ENCODE assay signal across 14 mouse cellular contexts in the genomic region with DNA sequence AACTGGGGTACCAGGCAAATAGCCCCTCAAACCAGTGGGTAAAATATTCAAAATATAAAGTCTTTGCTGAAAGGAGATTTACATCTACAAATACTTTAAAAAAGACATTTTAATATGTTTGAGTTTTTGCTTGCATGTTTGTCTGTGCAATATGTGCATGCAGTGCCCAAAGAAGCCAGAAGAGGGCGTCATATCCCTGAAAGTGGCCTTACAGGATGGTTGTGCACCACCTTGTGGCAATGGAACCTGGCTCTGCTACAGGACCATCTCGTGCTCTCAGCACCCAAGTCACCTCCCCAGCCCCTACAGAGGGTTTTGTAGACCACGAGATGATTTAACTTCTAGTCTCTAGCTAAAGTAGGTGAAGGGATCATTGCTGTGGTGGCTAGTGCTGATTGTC. TPM values are rescaled to one million over a fixed set of nuclear protein-coding genes. Genes with fewer than 3 reads are reported as not detected.
DNase-seq lines count a peak whose midpoint lies in the region; ATAC-seq and TF ChIP-seq lines count a peak whose summit lies in the region.
"Had no signal": no experiment of that assay in that cellular context is flagged by ENCODE, and none has a peak within 500 bp of the region (broad histone marks: within the 10 kb centered on the region; RNA-seq: fewer than 3 reads in every experiment).

No protein-coding gene starts in this region.

- DNase-seq in kidney, adult 2 months = no peak
- no peak for DNase-seq in kidney, postnatal 25 days
- peak; percentile 37 for DNase-seq in CH12.LX (ENCODE audit: extremely low read depth)
- peak; percentile 38 for DNase-seq in NIH3T3 (ENCODE audit: low read depth)
- DNase-seq in naive thymus-derived CD4-positive, alpha-beta T cell, adult 2 months (ENCODE audit: low read depth) = peak; percentile 14
- no peak for DNase-seq in right cerebral cortex, postnatal 25 days
- DNase-seq: liver, embryonic 13.5 days had no signal

- H3K79me2 ChIP-seq in CH12.LX (replicated peaks; ENCODE audit: control insufficient read depth, extremely low read depth, insufficient read depth, poor library complexity, severe bottlenecking) = no peaks in the 10 kb centered on the region

- no peaks in the 10 kb centered on the region for H3K36me3 ChIP-seq in kidney, adult 2 months (ENCODE audit: control insufficient read depth, insufficient read depth, low read length)
- no peaks in the 10 kb centered on the region for H3K36me3 ChIP-seq in CH12.LX (replicated peaks in 1 of 2; ENCODE audit: control insufficient read depth in 1 of 2, insufficient read depth in 1 of 2, low read length in 1 of 2)
- H3K36me3 ChIP-seq: embryonic facial prominence, embryonic 12.5 days; heart, embryonic 13.5 days; liver, embryonic 13.5 days had no signal

- H3K27me3 ChIP-seq in kidney, adult 2 months (replicated peaks; ENCODE audit: control insufficient read depth, insufficient read depth, low read length) = no peaks in the 10 kb centered on the region
- peaks cover 7% of the 10 kb centered on the region for H3K27me3 ChIP-seq in CH12.LX (replicated peaks)
- H3K27me3 ChIP-seq: embryonic facial prominence, embryonic 12.5 days; liver, embryonic 13.5 days had no signal

- TF ChIP-seq RAD21 in CH12.LX (IDR thresholded peaks at IDR 0.05; ENCODE audit: low read depth, low read length) = peak; percentile 8; the same call in 1 of the 2 replicates

- in situ Hi-C loops in CH12.LX (cut with MboI; ENCODE audit: low pct_ligation_motif_present, low pct_unique_long_range_greater_than_20kb, low sequenced_read_pairs) = no loop called here

- H3K4me1 ChIP-seq in kidney, adult 2 months (ENCODE audit: control insufficient read depth, insufficient read depth, low read length) = no peaks in the 10 kb centered on the region
- H3K4me1 ChIP-seq in CH12.LX (ENCODE audit: control insufficient read depth in 1 of 2, insufficient read depth in 2 of 2) = no peaks in the 10 kb centered on the region
- H3K4me1 ChIP-seq: embryonic facial prominence, embryonic 12.5 days; heart, embryonic 13.5 days; liver, embryonic 13.5 days had no signal

- dilution Hi-C loops in CH12.LX (cut with MboI; ENCODE audit: extremely low pct_ligation_motif_present, extremely low pct_unique_long_range_greater_than_20kb, low sequenced_read_pairs) = no loop called here

- no peak for TF ChIP-seq POLR2A in kidney, adult 2 months (IDR thresholded peaks at IDR 0.05; ENCODE audit: low read depth, low read length)
- no peak for TF ChIP-seq POLR2A in CH12.LX (IDR thresholded peaks at IDR 0.05; ENCODE audit: low read depth, low read length)

- H3K4me2 ChIP-seq in CH12.LX (ENCODE audit: insufficient read depth, low read depth, poor library complexity, severe bottlenecking) = no peak overlapping the region
- H3K4me2 ChIP-seq: embryonic facial prominence, embryonic 12.5 days; heart, embryonic 13.5 days; liver, embryonic 13.5 days; midbrain, embryonic 11.5 days had no signal

- no peaks in the 10 kb centered on the region for H3K9me3 ChIP-seq in CH12.LX (replicated peaks; ENCODE audit: low read length)
- H3K9me3 ChIP-seq: embryonic facial prominence, embryonic 12.5 days; liver, embryonic 13.5 days had no signal

- no peak overlapping the region for H3K27ac ChIP-seq in kidney, adult 2 months (ENCODE audit: insufficient read depth, low read depth, low read length)
- no peak overlapping the region for H3K27ac ChIP-seq in CH12.LX (ENCODE audit: insufficient read depth, low read depth)
- H3K27ac ChIP-seq: embryonic facial prominence, embryonic 12.5 days; heart, embryonic 13.5 days; liver, embryonic 13.5 days had no signal

- TF ChIP-seq CTCF in kidney, adult 2 months (conservative IDR thresholded peaks at IDR 0.05; ENCODE audit: insufficient read depth, insufficient read length, low read depth, low read length) = 0 out of 2 replicates have a peak, but pooled peaks have one; percentile 30
- peak; percentile 52 to 82; a peak in 3 of 4 replicates for TF ChIP-seq CTCF in CH12.LX (conservative IDR thresholded peaks at IDR 0.05 in 1 of 2, IDR thresholded peaks at IDR 0.05 in 1 of 2; ENCODE audit: low read depth in 2 of 2, low read length in 2 of 2)

- H3K4me3 ChIP-seq in kidney, adult 2 months (ENCODE audit: insufficient read depth, low read depth, low read length) = no peak overlapping the region
- H3K4me3 ChIP-seq in CH12.LX (replicated peaks in 1 of 3; ENCODE audit: low read depth in 2 of 3, low read length in 2 of 3, poor library complexity in 1 of 3) = no peak overlapping the region
- H3K4me3 ChIP-seq: embryonic facial prominence, embryonic 12.5 days; heart, embryonic 13.5 days; liver, embryonic 13.5 days had no signal

- ATAC-seq in inflammation-experienced regulatory T-cells, adult 6 months = no peak
- ATAC-seq: forebrain, embryonic 16.5 days; hindbrain, embryonic 16.5 days had no signal

- no peak for TF ChIP-seq EP300 in CH12.LX (IDR thresholded peaks at IDR 0.05; ENCODE audit: low read length)

- WGBS in kidney, adult 2 months = 54% methylated on average over 3 of the region's 3 CpGs

- H3K9ac ChIP-seq in CH12.LX (ENCODE audit: insufficient read depth, low read depth) = no peak overlapping the region
- H3K9ac ChIP-seq: embryonic facial prominence, embryonic 12.5 days; heart, embryonic 13.5 days; liver, embryonic 13.5 days had no signal

TF ChIP-seq in CH12.LX, 34 proteins besides CTCF, POLR2A, EP300 and RAD21:
- TF ChIP-seq SIN3A (IDR thresholded peaks at IDR 0.05; ENCODE audit: low read length) = no peak
- TF ChIP-seq SMC3 (IDR thresholded peaks at IDR 0.05; ENCODE audit: low read depth, low read length) = peak; percentile 55

RNA-seq across cellular contexts. Expression of gene Pde10a, which starts 8.7 kb away (rescaled TPM):
- 1.8 and 2.0 TPM in 2 replicates for polyA plus RNA-seq in kidney, adult 2 months (2012; rRNA removed)
- total RNA-seq in CH12.LX (2012; rRNA removed) (0.04 and 0.13 TPM in 2 replicates), CH12.LX (2014; rRNA removed) (0.07 and 0.21 TPM in 2 replicates)
- 0.23 and 0.41 TPM in 2 replicates for polyA plus RNA-seq in CH12.LX (2012; ENCODE audit: insufficient read length, low read depth)
- not detected for polyA plus RNA-seq in inflammation-experienced regulatory T-cells, adult 6 months (2017; shearing (Covaris generic))

RNA-seq across cellular contexts. Expression of gene Gm17087, which starts 32.9 kb away (rescaled TPM):
- polyA plus RNA-seq in kidney, adult 2 months (2012; rRNA removed) = not detected in 2 replicates
- total RNA-seq in CH12.LX (2012; rRNA removed) (not detected in 2 replicates), CH12.LX (2014; rRNA removed) (not detected in 2 replicates)
- 0.85 and 1.2 TPM in 2 replicates for polyA plus RNA-seq in CH12.LX (2012; ENCODE audit: insufficient read length, low read depth)
- 1 to 10 TPM in 2 of 3 experiments, not detected in 1; 2.2 to 3.6 TPM for polyA plus RNA-seq in inflammation-experienced regulatory T-cells, adult 6 months (2017; shearing (Covaris generic))
- total RNA-seq: layer of hippocampus, postnatal 14 days had no signal
- polyA plus RNA-seq: embryonic facial prominence, embryonic 12.5 days; forebrain, embryonic 16.5 days; heart, embryonic 13.5 days; hindbrain, embryonic 16.5 days; liver, embryonic 13.5 days; midbrain, embryonic 11.5 days had no signal

Comparison
In these comparisons a context has a peak if more than half of its experiments do, and no peak if none do; other contexts are left out.
1. DNase-seq: peak in CH12.LX (single experiment), NIH3T3 (single experiment) and naive thymus-derived CD4-positive, alpha-beta T cell, adult 2 months (single experiment); none in kidney, adult 2 months (single experiment), kidney, postnatal 25 days (0 of 2) and right cerebral cortex, postnatal 25 days (single experiment).